Mouse (Mus musculus): ENCODE measurements around the gene Mrgprb4.

The Mrgprb4 gene

DNA sequence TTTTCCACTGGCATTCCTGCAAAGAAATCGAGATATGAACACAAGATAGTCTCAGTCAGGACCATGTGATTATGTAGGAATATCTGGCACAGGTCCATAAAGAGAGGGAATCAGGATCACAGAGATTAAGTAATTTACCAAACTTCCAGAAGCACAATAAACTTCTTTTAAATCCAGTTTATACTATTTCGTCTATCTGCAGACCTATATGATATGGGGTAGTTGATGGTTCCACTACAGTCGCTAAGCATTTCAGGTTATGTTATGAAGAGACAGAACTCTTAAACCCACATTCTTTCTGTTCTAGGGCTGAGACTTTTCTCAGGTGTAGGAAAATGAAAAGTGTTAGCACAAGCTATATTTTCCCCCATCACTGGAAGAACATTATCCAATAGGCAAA lies at the start of gene Mrgprb4:
TSS of gene Mrgprb4 (minus strand) at position 101 of the 400 bp plus-strand sequence.
- DNase-seq (ENCODE audit: low read depth, low spot score): no peak

DNA sequence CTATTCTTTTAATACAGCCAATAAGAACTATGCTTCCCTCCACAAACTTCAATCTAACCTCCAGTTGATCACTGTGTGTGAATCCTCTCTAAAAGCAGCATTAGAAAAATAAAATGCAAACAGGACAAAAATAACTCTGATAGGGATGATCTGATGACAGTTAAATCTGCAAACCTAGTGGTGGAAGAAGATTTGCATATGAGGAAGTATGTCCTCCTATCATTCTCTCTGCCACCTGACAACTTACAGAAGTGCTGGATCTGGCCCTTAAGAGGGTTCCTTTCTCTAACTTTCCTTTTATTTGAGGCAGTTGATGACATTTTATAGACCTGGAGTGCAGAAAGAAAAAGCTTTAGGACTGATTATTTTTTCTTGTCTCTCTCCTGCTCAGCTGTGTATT lies 27.0 kb upstream of the Mrgprb4 start:
- no peak for DNase-seq (ENCODE audit: low read depth, low spot score)

DNA sequence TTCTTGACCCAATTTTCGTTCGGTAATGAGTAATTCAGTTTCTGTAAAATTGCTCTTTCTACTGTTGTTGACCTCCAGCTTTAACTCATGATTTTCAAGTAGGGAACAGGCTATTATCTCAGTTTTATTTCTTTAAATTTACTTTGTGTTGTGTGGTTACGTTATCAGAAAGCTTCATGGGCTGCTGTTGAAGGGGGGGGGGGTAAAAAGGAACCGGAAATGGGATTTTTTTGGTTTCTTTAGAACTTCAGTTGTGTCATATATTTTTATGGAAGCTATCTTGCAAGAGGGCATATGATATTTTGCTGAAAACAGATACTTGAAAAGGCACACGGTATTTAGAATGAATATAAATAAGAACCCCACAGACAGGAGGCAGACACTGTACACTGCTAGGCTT lies 26.0 kb upstream of the Mrgprb4 start:
- no peak for DNase-seq (ENCODE audit: low read depth, low spot score)

GRCm38 (mm10) chr7:48168919-48169318 lies 30.2 kb downstream of the Mrgprb4 start, which contains the start of gene Mrgprb5:
Gene Mrgprb5 (minus strand): TSS chr7:48169019.
- no peak for DNase-seq (ENCODE audit: low read depth, low spot score)

GRCm38 (mm10) chr7:48167471-48167870 lies 31.6 kb downstream of the Mrgprb4 start:
- DNase-seq (ENCODE audit: low read depth, low spot score): no peak
